Mouse (Mus musculus): ENCODE data around the gene Slc38a9.
A peak's percentile ranks its signal among the peaks of the same experiment; 100 is the strongest.

The Slc38a9 gene

DNA sequence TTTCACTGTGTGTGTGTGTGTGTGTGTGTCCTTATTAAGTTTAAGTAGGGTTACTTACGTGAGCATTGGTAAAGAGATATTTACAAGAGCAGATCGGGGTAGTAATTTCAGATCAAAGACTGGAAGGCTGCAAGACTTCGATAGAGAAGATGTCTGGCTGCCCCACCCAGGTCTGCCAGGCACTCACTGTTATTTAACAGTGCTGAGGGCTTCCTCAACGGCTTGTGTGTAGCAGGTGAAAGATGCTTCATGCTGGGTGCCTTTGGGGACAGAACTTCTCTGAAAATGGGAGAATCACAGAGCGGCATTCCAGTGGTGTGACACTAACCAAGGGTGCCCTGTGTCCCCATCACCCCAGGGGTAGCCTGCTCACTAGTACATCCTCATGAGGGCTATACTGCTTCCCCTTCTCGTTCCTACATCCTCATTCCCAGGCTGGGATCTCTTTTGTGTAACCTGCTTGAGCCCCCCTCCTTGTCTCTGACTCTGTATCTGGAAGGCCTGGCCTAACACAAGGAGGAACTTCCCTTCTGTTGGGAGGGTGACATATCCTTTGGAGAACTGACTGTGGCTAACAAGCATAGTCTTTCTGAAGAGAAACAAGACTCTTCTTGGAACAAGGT lies 87.4 kb downstream of the Slc38a9 start:
- DNase-seq, result no peak

DNA sequence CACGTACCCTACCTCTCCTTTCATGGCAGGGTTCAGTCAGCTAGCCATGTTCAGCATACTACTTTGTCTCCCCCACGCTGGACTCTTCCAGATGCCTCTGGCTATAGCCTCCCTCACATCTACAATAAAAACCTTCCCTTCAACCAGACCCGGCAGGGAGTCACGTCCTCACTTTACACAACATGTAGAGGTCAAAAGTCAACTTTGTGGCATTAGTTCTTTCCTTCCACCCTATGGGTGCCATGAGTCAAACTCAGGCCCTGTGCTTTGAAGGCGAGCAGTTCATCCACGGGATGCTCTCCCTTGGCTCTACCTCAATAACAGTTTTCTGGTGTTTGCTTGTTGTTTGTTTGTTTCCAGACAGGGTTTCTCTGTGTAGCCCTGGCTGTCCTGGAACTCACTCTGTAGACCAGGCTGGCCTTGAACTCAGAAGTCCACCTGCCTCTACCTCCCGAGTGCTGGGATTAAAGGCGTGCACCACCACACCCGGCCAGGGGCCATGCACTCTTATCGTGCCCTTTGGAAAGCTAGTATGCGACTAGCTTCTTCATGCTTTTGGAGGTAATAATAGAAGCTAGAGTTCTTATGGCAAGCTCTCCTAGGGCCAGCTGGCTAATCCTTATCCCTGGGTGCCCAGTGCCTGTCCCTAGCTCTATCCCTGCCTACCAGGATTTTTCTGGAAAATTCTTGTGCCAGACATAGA lies 88.4 kb downstream of the Slc38a9 start:
- DNase-seq, result no peak

DNA sequence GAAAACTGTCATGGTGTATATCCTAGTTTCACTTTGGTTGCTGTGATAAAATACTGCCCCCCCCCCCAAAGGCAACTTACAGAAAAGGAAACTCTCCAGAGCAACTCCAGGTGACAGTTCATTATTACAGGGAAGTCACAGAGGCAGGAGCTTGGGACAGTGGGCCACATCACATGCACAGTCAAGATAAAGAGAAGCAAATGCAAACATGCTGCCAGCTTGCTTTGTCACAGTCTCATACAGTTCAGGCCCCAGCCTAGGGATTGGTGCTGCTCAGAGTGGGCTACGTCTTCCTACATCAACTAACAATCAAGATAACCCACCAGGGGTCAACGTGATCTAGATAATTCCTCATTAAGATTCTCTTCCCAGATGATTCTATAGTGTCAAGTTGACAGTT lies 89.3 kb downstream of the Slc38a9 start:
- DNase-seq, result no peak

DNA sequence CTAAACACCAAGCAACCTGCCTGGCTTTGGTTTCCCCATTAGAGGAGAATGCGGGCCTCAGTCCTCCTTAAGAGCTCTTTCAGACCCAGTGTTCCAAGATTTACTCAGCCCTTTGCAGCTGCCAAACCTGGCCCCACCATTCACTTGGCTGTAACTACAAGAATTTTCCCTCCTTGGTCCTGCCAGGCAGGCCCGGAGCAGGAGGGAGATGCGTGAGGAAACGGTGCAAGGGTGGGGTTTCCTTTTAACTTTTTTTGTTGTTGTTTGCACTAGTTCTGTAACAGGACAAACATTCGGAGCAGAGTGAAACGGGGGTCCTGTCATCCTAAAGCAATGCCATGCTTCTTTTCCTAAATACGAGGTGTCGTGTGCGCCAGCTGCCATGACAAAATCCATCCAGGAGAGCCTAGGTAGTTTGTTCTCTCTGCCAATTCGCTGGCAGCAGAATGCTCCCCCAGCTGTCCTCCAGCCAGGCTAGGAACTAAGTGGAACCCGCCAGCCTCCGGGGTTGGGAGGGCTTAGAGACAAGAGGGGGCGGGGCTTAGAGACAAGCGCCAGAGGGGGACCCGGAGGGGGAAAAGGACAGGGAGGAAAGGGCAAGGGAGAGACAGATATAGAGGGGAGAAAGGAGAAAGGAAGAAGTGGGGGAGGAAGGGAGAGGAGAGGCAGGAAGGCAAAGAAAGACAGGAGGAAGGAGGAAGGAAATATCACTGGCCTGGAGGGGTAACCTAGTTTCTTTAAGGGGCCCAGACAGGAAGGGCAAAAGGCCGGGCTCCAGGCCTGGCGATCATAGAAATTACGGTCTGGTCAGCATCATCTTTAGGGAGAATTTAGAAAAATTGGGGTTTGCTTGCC lies 91.1 kb downstream of the Slc38a9 start:
- peak; percentile 79 to 85 for DNase-seq

DNA sequence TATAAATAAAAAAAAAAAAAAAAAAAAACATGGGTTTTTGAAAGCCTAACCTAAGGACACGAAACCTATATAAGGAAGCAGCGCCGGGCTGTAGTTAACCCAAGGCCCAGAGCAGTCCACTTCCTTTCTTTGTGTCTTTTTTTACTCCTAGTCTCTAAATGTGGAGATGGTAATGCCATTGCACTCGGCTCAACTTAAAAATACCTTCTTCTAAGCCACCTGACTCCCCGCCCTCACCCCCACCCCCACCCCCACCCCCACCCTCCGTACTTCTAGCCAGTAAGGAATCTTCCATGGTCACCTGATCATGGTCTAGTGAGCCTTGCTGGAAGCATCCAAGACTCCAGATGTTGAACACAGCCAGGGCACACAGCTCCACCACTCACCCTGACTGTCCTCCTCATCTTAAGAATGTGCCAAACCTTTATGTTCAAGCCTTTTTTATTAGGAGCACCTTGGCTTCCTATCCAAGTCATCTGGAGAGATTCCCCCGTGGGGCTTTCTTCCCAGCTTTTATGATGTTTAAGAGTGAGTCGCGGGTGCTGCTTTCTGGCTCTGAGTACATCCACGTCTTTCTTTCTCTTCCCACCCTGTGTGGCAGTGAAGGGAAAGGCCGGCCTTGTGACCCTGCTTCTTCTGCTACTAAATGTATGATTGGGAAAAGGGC lies 91.9 kb downstream of the Slc38a9 start:
- no peak for DNase-seq

DNA sequence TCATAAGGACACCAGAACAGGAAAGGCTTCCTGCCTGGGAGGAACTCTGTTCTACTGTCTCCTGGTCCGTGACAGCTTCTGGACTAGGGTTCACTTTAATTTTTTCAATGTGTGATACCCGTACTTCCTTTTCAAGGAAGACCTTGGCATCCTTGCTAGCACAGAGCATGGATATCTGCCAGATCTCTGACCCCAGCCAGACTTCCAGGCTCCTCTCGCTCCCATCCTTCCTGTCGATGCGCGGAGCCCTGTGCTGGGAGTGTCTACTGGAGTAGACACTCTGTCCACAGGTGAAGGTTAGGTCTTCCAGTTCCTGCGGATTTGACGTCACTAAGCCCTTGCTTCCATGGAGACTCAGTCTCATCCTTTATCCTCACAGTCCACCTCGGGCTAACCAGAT lies 93.0 kb downstream of the Slc38a9 start:
- DNase-seq, result peak; percentile 70 to 85

DNA sequence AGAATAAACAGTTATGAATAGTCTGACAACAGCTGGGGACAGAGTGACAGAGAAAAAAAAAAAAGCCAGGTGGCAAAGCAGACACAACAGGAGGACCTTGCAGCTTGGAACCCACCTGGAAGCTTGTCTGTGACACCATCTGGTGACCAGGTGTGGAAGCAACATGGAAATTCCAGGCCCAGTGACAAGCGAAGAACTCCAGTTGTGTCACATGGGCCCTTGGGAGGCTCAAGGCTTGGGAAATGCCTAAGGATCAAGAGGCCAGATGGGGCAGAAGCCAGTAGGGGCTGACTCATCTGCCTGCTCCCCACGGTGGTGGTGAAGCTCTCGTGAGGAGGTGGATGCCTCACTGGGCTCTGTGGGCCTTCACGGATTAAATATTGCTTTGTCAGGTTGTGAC lies 94.3 kb downstream of the Slc38a9 start:
- no peak for DNase-seq

DNA sequence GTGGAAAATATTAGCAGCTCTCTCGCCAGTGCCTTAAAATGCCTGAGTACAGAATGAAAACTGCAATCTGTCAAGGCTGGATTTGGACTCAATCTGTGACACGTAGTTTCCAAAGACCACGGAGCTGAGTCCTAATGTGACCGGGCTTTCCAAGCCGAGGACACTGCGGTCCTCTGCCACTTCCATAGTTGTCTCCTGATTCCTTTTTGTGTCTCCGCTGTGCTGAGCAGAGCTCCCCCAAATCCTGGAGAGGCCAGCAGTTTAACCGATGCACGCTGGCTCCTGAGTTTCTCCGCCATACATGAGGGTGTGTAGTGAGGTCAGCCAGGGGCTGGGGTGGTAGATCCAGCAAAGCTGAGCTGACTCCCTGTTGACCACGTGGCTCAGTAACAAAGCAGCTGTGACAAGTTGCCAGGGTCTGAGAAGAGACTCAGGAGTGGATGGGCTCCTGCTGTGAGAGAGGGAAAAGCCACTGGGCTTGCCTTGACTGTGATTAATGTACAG lies 95.0 kb downstream of the Slc38a9 start:
- DNase-seq, result peak; percentile 57 to 76

DNA sequence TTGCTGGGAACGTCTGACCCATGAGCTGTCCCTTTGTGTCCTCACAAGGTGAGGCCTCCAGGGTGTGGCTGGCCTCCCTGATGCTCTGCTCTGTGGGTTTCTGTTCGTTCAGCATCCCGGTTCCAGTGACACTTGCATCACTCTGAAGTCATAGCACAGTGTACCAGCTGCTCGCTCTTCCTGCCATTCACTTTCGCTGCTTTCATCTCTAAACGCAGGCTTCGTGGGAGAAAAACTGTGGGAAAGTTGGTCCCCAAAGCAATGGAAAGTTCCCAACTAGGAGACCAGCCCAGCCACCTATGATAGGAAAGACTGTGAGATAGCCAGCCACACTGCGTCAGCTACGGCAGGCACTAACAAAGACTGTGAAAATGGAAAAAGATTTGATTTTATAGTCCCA lies 96.8 kb downstream of the Slc38a9 start:
- no peak for DNase-seq

DNA sequence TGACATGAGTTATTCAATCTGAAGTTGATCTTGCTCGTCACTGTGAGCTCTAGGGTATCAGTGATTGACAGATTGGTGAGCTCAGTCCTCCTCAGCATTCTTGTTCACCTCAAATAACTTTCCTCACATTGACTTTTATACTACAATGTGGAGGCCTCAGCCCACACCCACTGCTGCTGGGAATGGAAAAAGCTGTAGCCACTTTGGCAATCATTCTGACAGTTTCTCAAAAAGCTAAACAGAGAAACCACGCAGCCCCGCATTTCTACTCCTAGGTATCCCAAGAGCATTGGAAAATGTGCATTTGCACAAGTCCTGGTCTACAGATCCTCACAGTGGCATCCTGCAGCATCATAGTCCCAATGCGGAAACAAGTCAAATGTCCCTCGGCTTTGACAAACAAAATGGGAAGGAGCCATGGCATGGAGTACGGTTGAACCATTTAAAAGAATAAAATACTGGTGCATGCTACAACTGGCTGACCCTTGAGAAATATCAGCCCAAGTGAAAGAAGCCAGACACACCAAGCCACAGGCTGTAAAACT lies 98.1 kb downstream of the Slc38a9 start:
- DNase-seq, result no peak

DNA sequence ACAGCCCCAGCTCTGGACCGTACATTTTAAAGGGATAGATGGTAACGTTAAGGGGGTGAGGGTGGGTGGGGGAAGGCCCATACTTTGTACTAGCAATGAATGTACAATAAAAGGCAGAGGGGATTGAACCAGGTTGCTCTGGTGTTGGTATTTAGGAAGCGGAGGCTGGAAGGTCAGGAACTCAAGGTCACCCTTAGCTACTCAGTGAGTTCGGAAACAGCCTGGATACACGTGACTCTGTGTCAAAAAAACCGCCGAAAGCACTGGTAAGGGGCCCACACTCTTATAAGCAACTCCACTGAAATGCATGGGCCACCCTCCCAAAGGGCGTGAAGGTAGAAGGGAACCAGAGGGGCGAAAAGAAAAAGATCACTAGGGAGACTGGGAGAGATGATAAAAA lies 98.8 kb downstream of the Slc38a9 start:
- DNase-seq, result no peak

DNA sequence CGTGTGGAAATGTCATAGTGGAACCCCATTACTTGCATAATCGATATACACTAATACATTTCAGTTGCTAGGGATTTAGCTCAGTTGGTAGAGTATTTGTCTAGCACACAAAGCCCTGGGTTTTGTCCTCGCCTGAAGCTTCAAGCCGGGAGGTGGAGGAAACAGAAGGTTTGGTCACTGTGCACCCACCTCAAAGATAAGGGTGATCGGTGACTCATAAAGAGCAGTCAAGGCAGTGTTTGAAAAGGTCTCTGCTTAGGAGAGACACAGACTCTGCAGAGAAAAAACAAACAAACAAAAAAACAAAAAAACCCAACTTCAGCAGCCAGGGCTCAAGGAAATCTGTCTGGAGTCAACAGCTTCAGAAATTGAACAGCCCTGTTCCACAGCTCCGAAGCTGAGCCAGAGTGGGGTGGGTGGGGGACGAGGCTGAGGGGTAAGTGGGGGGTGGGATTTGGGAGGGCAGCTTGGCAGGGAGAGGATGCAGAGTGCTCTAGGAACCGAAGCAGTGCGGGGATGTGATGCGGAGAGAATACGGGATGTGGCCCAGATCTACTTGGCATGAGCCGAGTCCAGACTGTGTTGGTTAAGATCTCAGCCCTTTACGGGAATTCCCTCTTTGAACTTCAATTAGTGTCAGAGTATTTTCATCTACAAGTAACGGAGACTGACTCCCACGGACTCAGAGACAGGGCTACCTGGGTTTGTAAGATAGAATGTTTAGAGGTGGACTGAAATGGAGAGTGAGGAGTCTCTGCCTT lies 99.4 kb downstream of the Slc38a9 start:
- no peak for DNase-seq

DNA sequence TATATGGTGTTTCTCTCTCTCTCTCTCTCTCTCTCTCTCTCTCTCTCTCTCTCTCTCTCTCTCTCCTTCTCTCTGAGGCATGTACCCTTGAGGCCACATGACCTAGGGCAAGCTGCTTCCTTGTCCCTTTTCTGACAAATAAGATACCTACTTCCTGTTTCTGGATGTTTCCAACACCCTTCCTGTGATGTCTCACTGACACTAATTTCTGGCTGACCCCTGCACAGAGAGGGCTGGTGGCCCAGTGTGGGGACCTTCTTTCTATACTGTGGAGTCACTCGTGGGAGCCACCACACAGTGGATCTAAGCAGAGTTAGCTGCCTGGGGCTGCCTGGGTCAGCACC lies 100.0 kb downstream of the Slc38a9 start:
- no peak for DNase-seq

DNA sequence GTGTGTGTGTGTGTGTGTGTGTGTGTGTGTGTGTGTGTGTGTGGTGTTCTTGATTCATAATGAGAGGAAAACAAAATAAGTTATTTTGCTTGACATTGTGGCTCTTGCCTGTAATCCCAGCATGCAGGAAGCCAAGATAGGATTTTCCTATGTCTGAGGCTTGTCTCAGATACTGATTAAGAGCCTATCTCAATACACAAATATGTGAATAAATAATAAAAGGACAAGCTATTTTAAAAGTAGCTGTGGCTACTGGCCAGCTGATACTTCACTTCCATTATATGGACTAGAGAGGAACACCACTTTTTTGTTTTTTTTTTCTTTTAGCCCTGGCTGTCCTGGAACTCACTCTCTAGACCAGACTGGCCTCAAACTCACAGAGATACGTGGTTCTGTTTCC lies 101.2 kb downstream of the Slc38a9 start:
- no peak for DNase-seq

DNA sequence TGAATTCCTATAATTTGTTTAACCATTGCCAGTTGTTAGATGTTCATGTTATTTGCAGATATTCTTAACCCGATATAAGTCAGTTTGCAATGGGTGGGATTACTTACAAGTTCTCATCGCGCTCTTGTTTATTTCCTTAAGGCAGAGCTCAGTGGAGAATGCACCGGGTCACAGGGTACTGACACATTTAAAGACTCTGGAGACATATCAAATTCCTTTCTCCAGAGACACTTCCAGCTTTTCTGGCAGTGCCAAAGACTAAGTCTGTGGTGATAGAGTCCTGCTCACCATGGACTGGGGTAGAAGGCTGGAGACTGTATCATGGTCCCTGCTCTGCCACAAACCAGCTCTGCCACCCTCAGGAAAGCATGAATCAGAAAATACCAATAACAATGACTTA lies 102.0 kb downstream of the Slc38a9 start:
- DNase-seq, result no peak

DNA sequence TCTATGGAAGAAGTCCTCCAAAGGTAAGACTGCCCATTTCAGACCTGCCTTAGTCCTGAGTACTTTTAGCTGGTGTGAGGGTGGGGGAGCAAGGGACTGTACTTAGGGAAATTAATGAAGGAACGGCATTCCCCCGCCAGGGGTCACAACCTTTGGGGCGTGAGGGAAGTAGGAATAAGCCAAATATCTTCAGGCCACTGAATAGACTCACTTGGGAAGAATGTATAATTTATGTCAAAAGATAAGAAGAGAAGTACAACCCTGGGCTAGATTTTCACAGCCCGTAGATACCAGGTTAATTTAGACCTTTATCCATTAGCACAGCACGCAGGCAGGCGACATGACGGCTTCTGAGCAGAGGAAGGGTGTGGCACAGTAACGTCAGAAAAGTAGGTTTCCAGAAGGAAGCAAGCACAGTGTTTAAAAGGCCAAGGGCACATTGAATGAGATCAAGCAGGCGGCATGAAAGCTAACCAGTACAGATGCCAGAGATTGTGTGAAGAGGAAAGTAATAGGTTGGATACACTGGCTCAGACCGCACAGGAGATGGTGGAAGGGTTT lies 103.1 kb downstream of the Slc38a9 start:
- peak; percentile 46 for DNase-seq

DNA sequence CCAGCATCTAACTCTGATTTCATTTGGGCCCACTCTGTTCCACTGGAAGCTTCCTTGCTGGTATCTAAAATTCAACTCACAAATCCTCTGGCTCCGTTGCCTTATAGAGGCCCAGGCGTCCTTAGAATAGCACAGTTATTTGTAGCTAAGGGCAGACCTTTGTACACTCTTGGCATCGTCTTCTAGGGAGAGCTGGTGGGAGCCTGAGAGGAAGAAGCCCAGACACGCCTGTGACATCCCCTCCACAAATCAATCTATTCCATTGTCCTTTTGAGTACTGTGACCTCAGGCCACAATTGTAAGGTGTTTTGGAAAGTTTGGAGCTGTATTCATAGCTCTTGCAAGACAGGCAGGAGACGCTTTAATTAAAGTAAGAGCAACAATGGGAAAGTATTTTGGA lies 104.0 kb downstream of the Slc38a9 start:
- DNase-seq, result peak; percentile 49 to 55

DNA sequence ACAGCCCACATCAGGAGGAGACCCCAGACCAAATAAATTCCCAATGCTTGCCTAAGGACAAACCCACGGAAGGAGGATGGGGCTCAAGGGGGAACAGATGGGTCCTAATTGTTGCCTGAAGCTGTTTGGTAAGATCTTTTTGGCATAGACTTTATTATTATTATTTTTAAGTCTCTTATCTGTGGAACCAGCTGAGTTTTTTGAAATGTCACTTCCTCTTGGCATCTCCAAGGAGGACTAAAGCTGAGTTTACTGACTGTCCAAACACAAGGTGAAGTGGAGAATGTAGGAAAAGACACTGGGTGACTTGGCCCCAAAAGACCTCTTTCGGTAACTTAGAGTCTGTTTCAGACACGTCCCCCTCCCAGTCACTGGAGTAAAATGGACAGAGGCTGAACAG lies 105.1 kb downstream of the Slc38a9 start:
- no peak for DNase-seq

DNA sequence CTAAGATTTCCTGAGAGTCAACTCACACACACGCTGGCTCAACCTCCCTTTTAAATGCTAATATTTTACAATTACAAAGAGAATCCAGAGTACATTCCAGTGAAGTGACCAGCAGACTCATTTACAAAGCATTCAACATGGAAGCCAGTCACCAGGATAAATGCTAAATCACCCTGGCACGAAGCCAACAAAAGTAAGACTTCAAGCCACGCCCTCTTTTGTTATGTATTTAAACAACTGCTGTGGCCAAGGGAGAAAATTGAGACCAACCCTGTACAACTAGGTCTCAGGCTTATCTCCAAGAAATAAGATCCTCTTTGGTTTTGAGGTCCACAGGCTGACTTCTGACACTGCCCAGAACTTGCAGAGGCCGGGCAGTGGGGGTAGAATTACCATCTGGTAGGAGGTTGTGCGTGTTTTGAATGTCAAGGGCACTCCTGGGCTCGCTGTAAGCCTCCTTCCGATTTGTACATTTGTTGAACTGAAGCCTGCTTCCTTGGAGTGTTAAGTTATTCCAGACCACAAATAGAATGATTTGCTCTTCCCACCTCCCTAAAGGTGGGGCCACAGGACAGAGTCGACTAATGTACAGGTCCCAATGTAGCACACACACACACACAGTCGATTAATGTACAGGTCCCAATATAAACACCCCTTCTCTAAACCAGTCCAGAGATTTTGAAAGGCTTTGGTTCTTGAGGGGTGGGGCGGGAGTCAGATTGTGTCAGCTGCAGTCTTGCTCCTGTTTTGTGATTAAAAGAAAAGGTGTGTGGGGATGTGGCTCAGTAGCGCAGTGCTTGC lies 110.2 kb downstream of the Slc38a9 start:
- peak; percentile 50 to 59 for DNase-seq

DNA sequence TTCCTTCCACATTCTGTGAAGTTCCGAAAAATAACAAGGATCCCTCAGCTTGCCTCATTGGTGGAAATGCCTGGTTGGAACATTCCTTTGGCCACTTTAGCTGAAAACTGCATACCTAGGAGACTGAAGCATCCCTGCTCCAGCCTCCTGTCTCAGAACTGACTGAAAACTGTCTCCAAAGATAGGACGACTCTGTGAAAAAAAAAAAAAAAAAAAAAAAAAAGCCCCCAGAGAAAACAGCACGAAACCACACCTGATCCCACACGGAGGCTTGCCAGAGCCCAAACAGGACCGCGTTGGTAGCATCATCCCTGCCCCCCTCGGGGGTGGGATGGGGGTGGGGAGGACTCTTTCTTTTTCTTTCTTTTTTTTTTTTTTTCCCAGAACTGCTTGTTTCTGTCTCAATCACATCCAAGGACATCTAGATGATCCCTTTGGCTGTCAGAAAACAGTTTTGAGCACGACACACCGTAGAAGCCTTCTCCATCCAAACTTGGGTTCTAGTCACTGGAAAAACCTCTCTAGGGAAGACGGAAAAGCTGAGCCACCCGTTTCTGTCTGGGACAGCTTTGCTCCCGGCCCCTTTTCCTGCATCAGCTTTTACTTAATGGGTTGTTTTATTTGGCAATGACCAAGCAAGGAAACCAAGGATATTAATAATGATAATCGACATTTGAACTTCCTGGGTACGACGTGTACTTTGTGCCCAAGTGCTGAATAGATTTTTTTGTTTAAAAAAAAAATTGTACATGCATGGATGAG lies 111.1 kb downstream of the Slc38a9 start:
- no peak for DNase-seq

Measured in lung, postnatal 4 days (tissue).